Mouse (Mus musculus) embryonic fibroblast, embryonic 13.5 days (primary cell): ENCODE data around the gene Rps21. TPM values are rescaled to one million over a fixed set of nuclear protein-coding genes. Genes with fewer than 3 reads are reported as not detected.

Experiments
- H3K27ac ChIP-seq: 2 replicates; pipeline ENCODE4 v1.5.1; 2012; ENCODE audit warnings: low read length, control low read depth, inconsistent platforms; ENCODE audit not compliant: insufficient read depth
- H3K4me1 ChIP-seq: 2 replicates; pipeline ENCODE4 v1.6.1; 2011; ENCODE audit warnings: low read length; ENCODE audit not compliant: control insufficient read depth, insufficient read depth
- H3K4me3 ChIP-seq: 2 replicates; pipeline ENCODE4 v1.5.1; 2011; ENCODE audit warnings: mild to moderate bottlenecking, control low read depth, low read length; ENCODE audit not compliant: insufficient read depth
- CTCF ChIP-seq: IDR thresholded peaks from 2 replicates; pipeline ENCODE4 v1.5.1; 2011; ENCODE audit warnings: mild to moderate bottlenecking, control low read depth, low read length, moderate library complexity, borderline replicate concordance; ENCODE audit not compliant: insufficient read depth
- POLR2A ChIP-seq: IDR thresholded peaks from 2 replicates; pipeline ENCODE4 v1.6.1; 2011; ENCODE audit warnings: low read depth, mild to moderate bottlenecking, control low read depth, low read length, moderate library complexity
- polyA plus RNA-seq: library from polyadenylated mRNA; stranded (reverse); fragments of >200 nt; gene quantifications from 2 replicates; pipeline ENCODE4 v1.2.4, GENCODE M21; 2011; ENCODE audit warnings: low read depth; ENCODE audit not compliant: missing spikeins, insufficient read length

The Rps21 gene
- polyA plus RNA-seq, 1 experiment, result 1,138 TPM

DNA sequence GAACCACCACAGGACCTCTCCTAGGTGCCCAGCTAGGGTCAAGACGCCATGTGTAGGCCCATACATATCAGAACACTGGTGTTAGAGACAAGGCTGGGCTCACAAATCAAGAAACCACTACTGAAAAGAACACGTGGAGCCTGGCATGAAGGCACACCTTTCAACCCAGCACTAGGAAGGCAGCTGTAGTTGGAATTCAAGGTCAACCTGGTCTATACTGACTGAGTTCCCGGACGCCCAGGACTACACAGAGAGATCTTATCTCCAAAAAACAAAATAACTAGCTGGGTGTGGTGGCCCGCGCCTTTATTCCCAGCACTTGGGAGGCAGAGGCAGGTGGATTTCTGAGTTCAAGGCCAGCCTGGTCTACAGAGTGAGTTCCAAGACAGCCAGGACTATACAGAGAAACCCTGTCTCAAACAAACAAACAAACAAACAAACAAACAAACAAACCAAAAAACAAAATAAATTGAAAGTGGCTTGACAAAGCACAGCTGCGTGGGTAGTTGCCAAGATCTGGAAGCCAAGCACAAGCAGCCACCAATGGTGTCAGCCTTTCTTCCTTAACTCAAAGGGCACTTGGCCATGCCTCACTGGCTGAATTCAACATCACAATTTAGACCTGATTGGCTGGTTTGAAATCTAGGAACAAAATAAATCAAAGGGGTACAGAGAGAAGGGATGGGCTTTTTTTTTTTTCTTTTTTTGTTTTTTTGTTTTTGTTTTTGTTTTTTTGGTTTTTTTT lies 19.4 kb upstream of the Rps21 start:
- Histone ChIP-seq H3K27ac (no peak overlapping the region), H3K4me1 (peaks cover 5% of the 10 kb centered on the region; the same call in 1 of the 2 replicates), H3K4me3 (no peak overlapping the region)
- no peak for TF ChIP-seq POLR2A
- no peak for TF ChIP-seq CTCF

DNA sequence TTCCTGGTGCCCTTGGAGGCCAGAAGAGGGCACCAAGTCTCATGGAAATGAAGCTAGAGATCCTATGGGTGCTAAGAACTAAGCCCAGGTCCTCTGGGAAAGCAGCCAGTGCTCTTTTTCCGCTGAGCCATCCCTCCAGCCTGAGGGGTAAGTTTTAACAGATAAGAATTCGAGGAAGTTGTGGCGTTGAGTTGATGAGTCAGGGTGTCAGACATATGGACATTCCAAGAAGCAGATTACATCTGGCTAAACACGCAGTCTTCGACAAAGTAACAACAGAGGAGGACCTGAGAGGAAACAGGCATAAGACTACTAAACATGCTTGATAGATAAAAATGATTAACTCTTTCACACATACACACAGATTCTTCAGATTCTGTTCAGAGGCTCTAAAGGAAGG lies 18.6 kb upstream of the Rps21 start:
- H3K4me1 ChIP-seq, result no peaks in the 10 kb centered on the region
- H3K27ac ChIP-seq, result no peak overlapping the region
- no peak overlapping the region for H3K4me3 ChIP-seq
- TF ChIP-seq CTCF (no peak), POLR2A (no peak)

DNA sequence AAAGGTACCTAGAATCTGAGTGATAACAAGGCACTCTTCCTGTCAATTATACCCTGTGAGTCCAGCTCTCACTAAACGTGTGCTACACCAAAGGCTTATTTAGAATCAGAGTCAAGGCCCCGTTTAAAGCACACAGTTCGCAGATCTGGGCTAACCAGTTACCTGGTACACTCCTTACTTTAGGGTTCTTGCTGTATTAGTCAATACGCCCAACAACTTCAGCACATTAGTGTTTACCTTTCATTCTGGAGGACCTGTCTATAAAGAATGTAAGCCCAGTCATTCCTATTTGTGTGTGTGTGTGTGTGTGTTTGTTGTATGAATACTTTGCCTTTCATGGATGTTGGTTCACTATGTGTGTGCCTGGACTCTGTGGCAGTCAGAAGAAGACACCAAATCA lies 14.1 kb upstream of the Rps21 start:
- Histone ChIP-seq H3K27ac (no peak overlapping the region), H3K4me1 (no peaks in the 10 kb centered on the region), H3K4me3 (no peak overlapping the region)
- TF ChIP-seq CTCF (no peak), POLR2A (no peak)

GRCm38 (mm10) chr2:180247916-180248315 lies 9.3 kb upstream of the Rps21 start:
- no peak for TF ChIP-seq POLR2A
- no peak for TF ChIP-seq CTCF
- H3K27ac ChIP-seq, result no peak overlapping the region
- peaks cover 7% of the 10 kb centered on the region for H3K4me1 ChIP-seq
- H3K4me3 ChIP-seq, result no peak overlapping the region

GRCm38 (mm10) chr2:180248947-180249660 lies 8.1 kb upstream of the Rps21 start:
- Histone ChIP-seq H3K27ac (peak overlapping the region; percentile 27; the same call in 1 of the 2 replicates), H3K4me3 (no peak overlapping the region), H3K4me1 (peaks cover 7% of the 10 kb centered on the region)
- no peak for TF ChIP-seq POLR2A
- no peak for TF ChIP-seq CTCF

DNA sequence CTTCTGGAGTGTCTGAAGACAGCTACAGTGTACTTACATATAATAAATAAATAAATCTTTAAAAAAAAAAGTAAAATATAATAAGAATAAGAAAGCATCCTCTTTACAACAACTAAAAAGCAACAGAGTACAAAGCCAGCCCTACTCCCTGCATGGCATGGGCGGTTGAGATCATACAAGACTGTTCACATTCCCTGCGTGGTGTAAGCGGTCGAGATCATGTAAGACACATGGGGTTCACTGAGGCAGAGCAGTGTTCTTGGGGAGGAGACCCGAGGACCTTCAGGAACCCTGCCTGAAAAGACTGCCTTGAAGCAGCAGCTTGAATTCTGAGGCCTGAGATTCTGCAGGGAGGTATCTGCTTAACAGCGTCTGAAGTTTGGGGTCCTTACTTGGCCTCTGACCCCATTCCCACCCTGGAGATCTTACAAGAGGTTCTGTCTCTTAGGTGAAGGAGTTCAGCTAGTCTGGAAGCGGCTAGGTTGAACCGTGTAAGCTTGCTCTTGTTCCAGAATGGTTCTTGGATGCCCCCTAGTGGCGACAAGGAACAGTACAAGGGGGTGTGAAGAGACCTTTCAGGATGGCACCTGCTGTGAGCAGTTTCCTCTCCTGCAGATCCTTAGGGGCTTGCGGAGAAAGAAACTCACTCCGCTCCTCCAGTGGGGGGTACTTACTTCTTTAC lies 6.1 kb upstream of the Rps21 start:
- no peak overlapping the region for H3K4me3 ChIP-seq
- peaks cover 7% of the 10 kb centered on the region for H3K4me1 ChIP-seq
- no peak overlapping the region for H3K27ac ChIP-seq
- peak; percentile 58; the same call in 1 of the 2 replicates for TF ChIP-seq CTCF
- TF ChIP-seq POLR2A, result no peak

GRCm38 (mm10) chr2:180251838-180252237 lies 5.3 kb upstream of the Rps21 start:
- H3K4me1 ChIP-seq, result peaks cover 7% of the 10 kb centered on the region
- TF ChIP-seq CTCF, result no peak
- no peak for TF ChIP-seq POLR2A
- H3K27ac ChIP-seq, result no peak overlapping the region; the same call in 1 of the 2 replicates
- no peak overlapping the region for H3K4me3 ChIP-seq

DNA sequence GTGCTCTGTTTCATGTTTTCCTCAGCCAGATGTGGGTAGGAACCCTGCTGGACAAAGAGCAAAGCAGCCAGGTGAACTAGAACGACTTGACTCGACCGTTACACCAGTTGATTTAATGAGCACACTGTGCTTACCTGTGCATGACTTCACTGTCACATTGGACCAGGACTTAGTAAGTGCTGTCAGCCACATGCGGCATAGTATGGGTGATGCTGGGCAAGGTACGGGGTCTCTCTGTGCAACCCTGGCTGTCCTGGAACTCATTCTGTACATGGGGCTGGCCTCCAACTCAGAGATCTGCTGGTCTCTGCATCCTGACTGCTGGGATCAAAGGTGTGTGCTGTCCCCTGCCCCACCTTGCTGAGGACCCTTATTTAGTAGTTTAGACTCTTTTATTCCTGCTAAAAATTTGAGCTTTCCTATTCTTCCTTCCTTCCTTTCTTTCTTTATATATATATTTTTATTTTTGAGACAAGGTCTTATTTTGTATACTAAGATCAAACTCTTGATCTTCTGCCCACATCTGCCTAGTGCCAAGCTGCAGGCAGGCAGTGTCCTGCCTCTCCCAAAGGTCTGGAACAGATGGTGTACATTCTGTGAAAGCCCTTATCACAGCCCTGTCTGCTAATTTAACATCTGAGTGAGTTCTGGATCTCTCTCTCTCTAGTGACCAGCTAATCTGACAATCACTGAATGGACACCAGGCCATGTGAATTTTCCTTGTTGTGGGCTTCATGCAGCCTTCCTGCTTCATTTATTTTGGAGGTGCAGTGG lies 2.6 kb upstream of the Rps21 start:
- TF ChIP-seq POLR2A (no peak), CTCF (no peak)
- peaks cover 4% of the 10 kb centered on the region for H3K4me1 ChIP-seq

DNA sequence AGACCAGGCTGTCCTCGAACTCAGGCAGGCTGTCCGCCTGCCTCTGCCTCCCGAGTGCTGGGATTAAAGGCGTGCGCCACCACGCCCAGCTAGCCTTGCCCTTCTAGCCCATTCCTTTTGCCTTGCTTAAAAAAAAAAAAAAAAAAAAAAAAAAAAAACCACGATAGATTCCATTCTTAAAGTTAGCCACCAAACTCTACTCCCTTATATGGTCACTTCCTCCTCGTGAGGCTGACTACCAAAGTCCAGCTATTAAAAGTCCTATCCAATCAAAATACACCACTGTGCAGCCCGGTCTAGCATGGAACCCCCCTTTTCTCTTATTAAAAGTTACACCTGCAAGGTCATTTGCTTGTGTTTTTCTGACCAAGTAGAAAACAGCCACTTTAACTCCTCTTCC lies 1.5 kb upstream of the Rps21 start:
- no peak overlapping the region for H3K27ac ChIP-seq
- H3K4me3 ChIP-seq, result no peak overlapping the region

More for the DNA sequence above, 2.6 kb upstream of the Rps21 start:
- H3K27ac ChIP-seq, result no peak overlapping the region
- H3K4me3 ChIP-seq, result no peak overlapping the region

More for the DNA sequence above, 1.5 kb upstream of the Rps21 start:
- peaks cover 4% of the 10 kb centered on the region; the same call in 1 of the 2 replicates for H3K4me1 ChIP-seq
- TF ChIP-seq POLR2A, result no peak
- TF ChIP-seq CTCF, result no peak
